Mouse (Mus musculus): ENCODE measurements at regions not wholly inside any gene's neighbourhood (a gene's known extent, or its start where the extent isn't known, plus 50 kb on each side); places are given as distances from the start of the nearest gene placed in this dataset.

GRCm38 (mm10) chr1:157804229-157804628 is 297.7 kb downstream of the Sec16b start:
- Histone ChIP-seq H3K27me3 (ENCODE audit: insufficient read depth, low read length) (no peaks in the 10 kb centered on the region), H3K9ac (replicated peaks; ENCODE audit: low read length, poor library complexity, severe bottlenecking) (no peak overlapping the region), H3K4me3 (ENCODE audit: low read depth, low read length) (no peak overlapping the region), H3K4me2 (ENCODE audit: low read depth, low read length, poor library complexity, severe bottlenecking) (no peak overlapping the region), H3K27ac (ENCODE audit: low read depth, low read length) (no peak overlapping the region), H3K4me1 (ENCODE audit: insufficient read depth, low read length) (no peaks in the 10 kb centered on the region), H3K36me3 (ENCODE audit: insufficient read depth, low read length) (no peaks in the 10 kb centered on the region), H3K9me3 (ENCODE audit: low read length) (no peaks in the 10 kb centered on the region)
- 81% methylated on average over 3 of the region's 3 CpGs for WGBS
- TF ChIP-seq CTCF (IDR thresholded peaks at IDR 0.05), result no peak
- no peak for ATAC-seq (ENCODE audit: low FRiP score)
- DNase-seq (ENCODE audit: low spot score), result no peak

GRCm38 (mm10) chr1:157806296-157806695 is 299.8 kb downstream of the Sec16b start:
- TF ChIP-seq CTCF (IDR thresholded peaks at IDR 0.05), result no peak
- DNase-seq (ENCODE audit: low spot score) (no peak), ATAC-seq (ENCODE audit: low FRiP score) (no peak)
- Histone ChIP-seq H3K4me3 (ENCODE audit: low read depth, low read length) (no peak overlapping the region), H3K9me3 (ENCODE audit: low read length) (no peaks in the 10 kb centered on the region), H3K27ac (ENCODE audit: low read depth, low read length) (no peak overlapping the region), H3K4me2 (ENCODE audit: low read depth, low read length, poor library complexity, severe bottlenecking) (no peak overlapping the region), H3K4me1 (ENCODE audit: insufficient read depth, low read length) (no peaks in the 10 kb centered on the region), H3K27me3 (ENCODE audit: insufficient read depth, low read length) (no peaks in the 10 kb centered on the region), H3K9ac (replicated peaks; ENCODE audit: low read length, poor library complexity, severe bottlenecking) (no peak overlapping the region), H3K36me3 (ENCODE audit: insufficient read depth, low read length) (no peaks in the 10 kb centered on the region)
- WGBS, result 89% methylated on average over 1 of the region's 1 CpGs

GRCm38 (mm10) chr1:157809674-157810471 is 303.3 kb downstream of the Sec16b start:
- no peak overlapping the region for H3K4me3 ChIP-seq (ENCODE audit: low read depth, low read length)
- H3K27me3 ChIP-seq (ENCODE audit: insufficient read depth, low read length), result no peaks in the 10 kb centered on the region
- H3K9me3 ChIP-seq (ENCODE audit: low read length), result no peaks in the 10 kb centered on the region
- H3K4me2 ChIP-seq (ENCODE audit: low read depth, low read length, poor library complexity, severe bottlenecking), result no peak overlapping the region
- no peak overlapping the region for H3K27ac ChIP-seq (ENCODE audit: low read depth, low read length)
- H3K9ac ChIP-seq (replicated peaks; ENCODE audit: low read length, poor library complexity, severe bottlenecking), result no peak overlapping the region
- no peak for TF ChIP-seq CTCF (IDR thresholded peaks at IDR 0.05)
- no peaks in the 10 kb centered on the region for H3K4me1 ChIP-seq (ENCODE audit: insufficient read depth, low read length)
- no peaks in the 10 kb centered on the region for H3K36me3 ChIP-seq (ENCODE audit: insufficient read depth, low read length)
- no peak for ATAC-seq (ENCODE audit: low FRiP score)
- 69% methylated on average over 8 of the region's 8 CpGs for WGBS
- no peak for DNase-seq (ENCODE audit: low spot score)

- Histone ChIP-seq H3K27ac (ENCODE audit: low read depth, low read length) (no peak overlapping the region), H3K36me3 (ENCODE audit: insufficient read depth, low read length) (no peaks in the 10 kb centered on the region), H3K4me2 (ENCODE audit: low read depth, low read length, poor library complexity, severe bottlenecking) (no peak overlapping the region), H3K9ac (replicated peaks; ENCODE audit: low read length, poor library complexity, severe bottlenecking) (no peak overlapping the region), H3K27me3 (ENCODE audit: insufficient read depth, low read length) (no peaks in the 10 kb centered on the region), H3K4me1 (ENCODE audit: insufficient read depth, low read length) (no peaks in the 10 kb centered on the region), H3K4me3 (ENCODE audit: low read depth, low read length) (no peak overlapping the region), H3K9me3 (ENCODE audit: low read length) (no peaks in the 10 kb centered on the region)
- ATAC-seq (ENCODE audit: low FRiP score) (no peak), DNase-seq (ENCODE audit: low spot score) (no peak)
- no peak for TF ChIP-seq CTCF (IDR thresholded peaks at IDR 0.05)
Observed at GRCm38 (mm10) chr1:157810657-157811056, 304.1 kb downstream of the Sec16b start.

GRCm38 (mm10) chr1:157827966-157828365 is 321.4 kb downstream of the Sec16b start:
- TF ChIP-seq CTCF (IDR thresholded peaks at IDR 0.05), result no peak
- DNase-seq (ENCODE audit: low spot score), result peak; percentile 53
- no peak for ATAC-seq (ENCODE audit: low FRiP score)

GRCm38 (mm10) chr1:157831511-157831910 is 325.0 kb downstream of the Sec16b start:
- Histone ChIP-seq H3K4me2 (ENCODE audit: low read depth, low read length, poor library complexity, severe bottlenecking) (no peak overlapping the region), H3K4me1 (ENCODE audit: insufficient read depth, low read length) (no peaks in the 10 kb centered on the region), H3K27me3 (ENCODE audit: insufficient read depth, low read length) (no peaks in the 10 kb centered on the region), H3K9ac (replicated peaks; ENCODE audit: low read length, poor library complexity, severe bottlenecking) (no peak overlapping the region), H3K27ac (ENCODE audit: low read depth, low read length) (no peak overlapping the region), H3K9me3 (ENCODE audit: low read length) (no peaks in the 10 kb centered on the region), H3K4me3 (ENCODE audit: low read depth, low read length) (no peak overlapping the region), H3K36me3 (ENCODE audit: insufficient read depth, low read length) (no peaks in the 10 kb centered on the region)
- no peak for TF ChIP-seq CTCF (IDR thresholded peaks at IDR 0.05)
- ATAC-seq (ENCODE audit: low FRiP score), result no peak
- 53% methylated on average over 2 of the region's 2 CpGs for WGBS
- peak; percentile 57 for DNase-seq (ENCODE audit: low spot score)

More at GRCm38 (mm10) chr1:157827966-157828365, 321.4 kb downstream of the Sec16b start:
- no peaks in the 10 kb centered on the region for H3K9me3 ChIP-seq (ENCODE audit: low read length)
- H3K36me3 ChIP-seq (ENCODE audit: insufficient read depth, low read length), result no peaks in the 10 kb centered on the region
- 46% methylated on average over 2 of the region's 2 CpGs for WGBS
- H3K9ac ChIP-seq (replicated peaks; ENCODE audit: low read length, poor library complexity, severe bottlenecking), result no peak overlapping the region
- no peaks in the 10 kb centered on the region for H3K4me1 ChIP-seq (ENCODE audit: insufficient read depth, low read length)
- H3K27ac ChIP-seq (ENCODE audit: low read depth, low read length), result no peak overlapping the region
- H3K4me2 ChIP-seq (ENCODE audit: low read depth, low read length, poor library complexity, severe bottlenecking), result no peak overlapping the region
- H3K4me3 ChIP-seq (ENCODE audit: low read depth, low read length), result no peak overlapping the region
- no peaks in the 10 kb centered on the region for H3K27me3 ChIP-seq (ENCODE audit: insufficient read depth, low read length)

Data from midbrain, postnatal 0 days (tissue).